Mouse (Mus musculus) limb, embryonic 12.5 days (tissue): ENCODE measurements around the gene Capn1. TPM values are rescaled to one million over a fixed set of nuclear protein-coding genes. Genes with fewer than 3 reads are reported as not detected.

ENCODE experiments used
- ATAC-seq: fragments of 200-750 bp; cut with Nextera tagmentation; 2 replicates; pipeline ENCODE4 v1.8.0; 2017; ENCODE audit warnings: low read depth, moderate TSS enrichment; ENCODE audit not compliant: insufficient number of reproducible peaks, insufficient read depth, low FRiP score, low TSS enrichment
- H3K27ac ChIP-seq: fragments of 300-500 bp; sonication (generic); 2 replicates; pipeline ENCODE4 v1.5.1; 2016; ENCODE audit warnings: mild to moderate bottlenecking, moderate library complexity
- H3K27me3 ChIP-seq: fragments of 300-500 bp; sonication (generic); 2 replicates; pipeline ENCODE4 v1.6.1; 2016; ENCODE audit warnings: mild to moderate bottlenecking, moderate library complexity
- H3K36me3 ChIP-seq: fragments of 300-500 bp; sonication (generic); 2 replicates; pipeline ENCODE4 v1.6.1; 2016; ENCODE audit warnings: mild to moderate bottlenecking, moderate library complexity
- H3K4me1 ChIP-seq: fragments of 300-500 bp; sonication (generic); replicated peaks from 2 replicates; pipeline ENCODE4 v1.6.1; 2016
- H3K4me2 ChIP-seq: fragments of 300-500 bp; sonication (generic); 2 replicates; pipeline ENCODE4 v1.6.1; 2016; ENCODE audit warnings: mild to moderate bottlenecking, moderate library complexity
- H3K4me3 ChIP-seq: fragments of 300-500 bp; sonication (generic); replicated peaks from 2 replicates; pipeline ENCODE4 v1.5.1; 2016; ENCODE audit warnings: mild to moderate bottlenecking
- H3K9ac ChIP-seq: fragments of 300-500 bp; sonication (generic); replicated peaks from 2 replicates; pipeline ENCODE4 v1.6.1; 2016; ENCODE audit warnings: mild to moderate bottlenecking, moderate library complexity
- H3K9me3 ChIP-seq: fragments of 300-500 bp; sonication (generic); 2 replicates; pipeline ENCODE4 v1.6.1; 2016; ENCODE audit warnings: mild to moderate bottlenecking, moderate library complexity
- WGBS: fragments of 180-500 bp; shearing (Covaris S2); methylation state at CpG from one replicate; pipeline ENCODE4 v1.1.7; 2016; 5-methylcytosine and 5-hydroxymethylcytosine counted together
- polyA plus RNA-seq: library from polyadenylated mRNA; unstranded; fragments of >200 nt; fragmentation: Nextera tagmentation; extraction: Ambion mirVana; gene quantifications from 2 replicates; pipeline ENCODE4 v1.2.1, GENCODE M21; 2016

Capn1 gene
- polyA plus RNA-seq, 1 experiment from 2014 or later, result 7.0 TPM

DNA sequence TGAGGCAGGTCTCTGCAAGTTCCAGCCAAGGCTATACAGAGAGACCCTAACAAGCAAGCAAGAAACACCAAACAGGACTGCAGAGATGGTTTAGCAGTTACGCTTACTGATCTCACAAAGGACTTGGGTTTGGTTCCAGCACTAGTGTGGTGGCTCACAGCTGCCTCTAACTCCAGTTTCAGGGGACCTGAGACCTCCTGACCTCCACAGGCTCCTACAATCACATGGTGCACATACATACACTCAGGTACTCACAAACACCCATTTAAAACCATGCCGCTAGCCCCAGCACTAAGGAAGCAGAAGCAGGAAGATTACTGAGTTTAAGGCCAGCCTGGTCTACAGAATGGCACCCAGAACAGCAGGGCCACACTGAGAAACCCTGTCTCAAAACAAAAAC lies 50.9 kb downstream of the Capn1 start:
- WGBS, result 81% methylated on average over 2 of the region's 2 CpGs
- Histone ChIP-seq H3K27me3 (no peaks in the 10 kb centered on the region), H3K27ac (0 out of 2 replicates have a peak overlapping the region, but pooled peaks have one; percentile 9), H3K9ac (0 out of 2 replicates have a peak overlapping the region, but pooled peaks have one; percentile 40), H3K4me1 (peaks cover 32% of the 10 kb centered on the region), H3K4me3 (peak overlapping the region; percentile 74), H3K4me2 (peak overlapping the region; percentile 81), H3K9me3 (no peaks in the 10 kb centered on the region), H3K36me3 (peaks cover 18% of the 10 kb centered on the region)
- no peak for ATAC-seq

DNA sequence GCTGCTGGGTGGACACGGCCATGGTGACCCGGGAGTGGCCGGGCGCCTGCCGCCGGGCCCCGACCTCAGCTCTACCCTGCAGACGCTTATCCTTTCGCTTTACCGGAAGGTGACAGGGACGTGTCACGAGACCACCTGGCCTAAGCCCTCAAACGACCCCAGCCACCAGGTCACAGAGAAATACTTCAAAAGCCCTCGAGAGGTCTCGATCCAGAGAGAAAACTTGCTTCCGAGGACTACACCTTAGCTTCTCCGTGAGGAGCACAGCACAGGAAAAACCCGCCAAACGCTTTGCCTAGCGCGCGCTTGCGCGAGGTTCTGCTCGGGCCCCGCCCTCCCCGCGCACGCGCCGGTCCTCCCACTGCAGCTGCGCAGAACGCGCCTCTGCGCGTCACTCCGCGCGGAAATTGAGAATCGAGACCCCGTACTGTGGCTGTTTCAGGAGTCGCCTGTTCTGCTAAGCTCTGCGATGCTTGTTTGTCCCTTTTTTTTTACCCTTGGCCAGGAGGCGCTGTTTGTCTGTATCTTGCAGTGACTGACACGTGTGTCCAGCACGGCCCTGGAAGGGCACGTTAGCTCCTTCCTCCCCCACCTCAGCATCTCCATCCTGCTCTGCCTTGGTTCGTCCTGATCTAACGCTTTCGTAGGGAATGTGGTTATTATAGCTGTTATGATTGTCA lies 51.7 kb downstream of the Capn1 start, which contains the start of gene Pola2:
TSS of gene Pola2 (minus strand) at position 320 of the 680 bp plus-strand sequence.
- H3K27ac ChIP-seq, result peak within 1 kb of the TSS; percentile 78
- WGBS, result under 1% methylated on average over 50 of the region's 50 CpGs
- H3K9me3 ChIP-seq, result no peaks in the 10 kb centered on the region
- peak; percentile 67 for ATAC-seq
- no peaks in the 10 kb centered on the region for H3K27me3 ChIP-seq
- peaks cover 32% of the 10 kb centered on the region for H3K4me1 ChIP-seq
- peak within 1 kb of the TSS; percentile 81 for H3K4me2 ChIP-seq
- peak within 1 kb of the TSS; percentile 74 for H3K4me3 ChIP-seq
- H3K9ac ChIP-seq, result peak within 1 kb of the TSS; percentile 88
- peaks cover 26% of the 10 kb centered on the region for H3K36me3 ChIP-seq

DNA sequence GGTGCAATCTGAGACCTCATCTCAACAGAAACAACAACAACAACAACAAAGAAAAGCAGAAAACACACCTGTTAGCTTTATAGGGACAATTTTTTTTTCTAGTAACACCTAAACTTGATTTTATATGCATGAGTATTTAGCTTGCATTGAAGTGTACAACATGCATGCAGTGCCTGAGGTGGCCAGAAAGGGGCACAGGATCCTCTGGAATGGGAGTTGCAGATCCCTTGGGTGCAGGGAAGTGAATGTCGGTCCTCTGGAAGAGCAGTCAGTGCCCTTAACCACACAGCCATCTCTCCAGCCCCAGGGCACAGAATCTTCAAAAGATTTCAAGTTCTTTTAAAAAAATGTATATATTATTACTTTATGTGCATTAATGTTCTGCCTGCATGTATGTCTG lies 53.0 kb downstream of the Capn1 start:
- peaks cover 39% of the 10 kb centered on the region for H3K36me3 ChIP-seq
- H3K27ac ChIP-seq, result no peak overlapping the region
- H3K4me2 ChIP-seq, result peak overlapping the region; percentile 81
- H3K27me3 ChIP-seq, result no peaks in the 10 kb centered on the region
- H3K9me3 ChIP-seq, result no peaks in the 10 kb centered on the region
- 41% methylated on average over 1 of the region's 1 CpGs for WGBS
- peaks cover 32% of the 10 kb centered on the region for H3K4me1 ChIP-seq
- H3K4me3 ChIP-seq, result peak overlapping the region; percentile 74
- ATAC-seq, result no peak
- peak overlapping the region; percentile 88 for H3K9ac ChIP-seq

DNA sequence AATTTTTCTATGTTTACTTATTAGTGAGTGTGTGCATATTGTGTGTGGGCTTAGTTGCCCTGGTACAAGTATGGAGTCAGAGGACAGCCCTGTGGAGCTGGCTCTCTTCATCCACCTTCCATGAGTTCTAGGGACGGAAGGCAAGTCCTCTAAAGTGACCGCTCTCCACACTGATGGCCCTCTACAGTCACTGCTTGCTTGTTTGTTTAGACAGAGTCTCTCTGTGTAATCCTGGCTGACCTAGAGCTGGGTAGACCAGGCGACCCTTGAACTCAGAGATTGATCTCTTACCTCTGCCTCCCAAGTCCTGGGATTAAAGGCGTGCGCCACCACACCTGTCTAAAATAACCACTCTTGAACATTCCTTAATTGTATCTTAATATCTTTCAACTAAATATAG lies 58.3 kb downstream of the Capn1 start:
- Histone ChIP-seq H3K9ac (no peak overlapping the region), H3K4me1 (peaks cover 13% of the 10 kb centered on the region), H3K9me3 (no peaks in the 10 kb centered on the region), H3K27ac (no peak overlapping the region), H3K4me2 (no peak overlapping the region), H3K27me3 (no peaks in the 10 kb centered on the region), H3K4me3 (no peak overlapping the region), H3K36me3 (peaks cover 86% of the 10 kb centered on the region)
- 89% methylated on average over 5 of the region's 5 CpGs for WGBS
- no peak for ATAC-seq

DNA sequence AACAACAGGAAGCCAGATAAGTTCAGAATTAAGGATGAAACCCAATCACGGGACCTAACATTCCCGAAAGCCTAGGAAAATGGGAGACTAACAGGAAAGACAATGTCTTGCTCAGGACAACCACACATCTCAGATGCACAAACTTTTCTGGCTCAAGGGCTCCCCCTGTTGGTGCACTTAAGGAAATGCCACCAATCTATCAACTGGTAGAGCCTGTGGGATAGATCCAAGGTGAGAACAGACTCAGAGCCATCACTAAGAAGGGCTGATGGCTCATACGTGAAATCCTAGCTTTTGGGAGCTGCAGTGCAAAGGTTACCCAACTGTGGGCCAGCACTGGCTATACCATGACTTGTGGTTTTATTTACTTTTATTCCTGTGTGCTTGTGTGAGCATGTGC lies 59.0 kb downstream of the Capn1 start:
- Histone ChIP-seq H3K36me3 (peaks cover 91% of the 10 kb centered on the region), H3K9me3 (no peaks in the 10 kb centered on the region), H3K4me3 (no peak overlapping the region), H3K9ac (no peak overlapping the region), H3K4me1 (peaks cover 8% of the 10 kb centered on the region), H3K27me3 (no peaks in the 10 kb centered on the region), H3K27ac (no peak overlapping the region), H3K4me2 (no peak overlapping the region)
- 39% methylated on average over 3 of the region's 3 CpGs for WGBS
- ATAC-seq, result no peak

DNA sequence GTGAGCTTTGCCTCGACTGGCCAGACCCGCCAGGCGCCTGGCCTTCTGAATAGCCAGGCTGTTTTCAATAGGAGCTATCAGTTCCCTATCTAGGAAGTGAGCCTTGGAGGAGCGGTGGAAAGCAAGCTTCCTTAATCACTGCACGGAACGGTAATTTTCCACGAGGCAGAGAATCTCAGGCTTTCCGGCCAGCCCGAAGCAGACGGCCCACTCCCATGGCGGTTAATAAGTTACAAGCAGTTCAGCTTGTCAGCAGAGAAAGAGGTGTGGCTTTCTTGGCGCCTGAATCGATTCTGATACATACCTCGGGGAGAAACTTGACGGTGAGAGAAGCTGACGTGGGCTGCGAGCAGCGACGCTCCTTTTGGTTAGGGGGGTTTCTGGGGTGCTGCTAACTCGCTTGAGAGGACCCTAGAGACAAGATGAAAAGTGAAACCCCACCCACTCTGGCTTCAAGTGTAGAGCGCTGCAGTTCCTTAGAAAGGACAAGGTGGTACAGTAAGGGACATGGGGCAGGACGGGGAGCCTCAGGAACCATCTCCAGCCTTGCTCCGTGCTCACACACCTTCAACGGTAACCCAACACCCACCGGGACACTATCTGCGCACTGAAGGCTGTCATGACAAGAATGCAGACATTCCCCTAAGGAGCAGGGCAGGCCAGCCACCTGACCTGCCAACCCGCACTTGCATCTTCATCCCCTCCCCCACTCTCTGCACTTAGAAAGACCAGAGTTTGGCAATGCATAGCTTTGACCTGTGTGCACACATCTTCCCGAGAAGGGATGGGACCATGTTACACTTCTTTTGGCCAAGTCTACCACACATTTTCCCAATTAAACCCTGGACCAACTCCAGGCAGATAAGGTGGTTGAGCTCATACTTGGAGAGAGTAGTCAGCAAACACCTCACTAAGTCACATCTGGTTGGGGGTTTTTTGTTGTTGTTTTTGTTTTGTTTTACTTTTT lies 59.7 kb downstream of the Capn1 start:
- H3K4me2 ChIP-seq, result no peak overlapping the region
- peaks cover 91% of the 10 kb centered on the region for H3K36me3 ChIP-seq
- ATAC-seq, result no peak
- H3K9ac ChIP-seq, result no peak overlapping the region
- WGBS, result 85% methylated on average over 28 of the region's 28 CpGs
- H3K4me3 ChIP-seq, result no peak overlapping the region
- H3K4me1 ChIP-seq, result peaks cover under 1% of the 10 kb centered on the region; the same call in 1 of the 2 replicates
- H3K9me3 ChIP-seq, result no peaks in the 10 kb centered on the region
- no peak overlapping the region for H3K27ac ChIP-seq
- no peaks in the 10 kb centered on the region for H3K27me3 ChIP-seq

DNA sequence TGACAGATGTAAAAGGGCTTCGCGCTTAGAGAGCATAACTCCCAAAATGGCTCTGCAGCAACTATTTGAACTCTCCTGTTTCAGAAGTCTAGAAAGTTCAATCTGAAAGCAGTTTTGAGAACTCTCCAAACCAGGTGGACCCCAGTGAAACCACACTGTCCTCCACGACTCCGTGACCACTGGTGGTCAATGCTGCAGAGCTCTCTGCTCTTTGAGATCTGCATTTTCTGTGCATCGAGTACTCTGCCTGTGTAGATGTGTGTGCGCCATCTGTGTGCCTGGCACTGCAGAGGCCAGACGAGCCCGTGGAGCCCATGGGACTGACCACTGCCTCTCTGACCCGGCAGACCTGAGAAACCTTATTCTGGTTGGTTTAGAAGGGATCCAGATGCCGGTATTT lies 60.8 kb downstream of the Capn1 start:
- 91% methylated on average over 10 of the region's 10 CpGs for WGBS
- no peak for ATAC-seq
- Histone ChIP-seq H3K4me2 (no peak overlapping the region), H3K9ac (no peak overlapping the region), H3K27ac (no peak overlapping the region), H3K4me1 (no peaks in the 10 kb centered on the region), H3K9me3 (no peaks in the 10 kb centered on the region), H3K36me3 (peaks cover 92% of the 10 kb centered on the region), H3K27me3 (no peaks in the 10 kb centered on the region), H3K4me3 (no peak overlapping the region)

DNA sequence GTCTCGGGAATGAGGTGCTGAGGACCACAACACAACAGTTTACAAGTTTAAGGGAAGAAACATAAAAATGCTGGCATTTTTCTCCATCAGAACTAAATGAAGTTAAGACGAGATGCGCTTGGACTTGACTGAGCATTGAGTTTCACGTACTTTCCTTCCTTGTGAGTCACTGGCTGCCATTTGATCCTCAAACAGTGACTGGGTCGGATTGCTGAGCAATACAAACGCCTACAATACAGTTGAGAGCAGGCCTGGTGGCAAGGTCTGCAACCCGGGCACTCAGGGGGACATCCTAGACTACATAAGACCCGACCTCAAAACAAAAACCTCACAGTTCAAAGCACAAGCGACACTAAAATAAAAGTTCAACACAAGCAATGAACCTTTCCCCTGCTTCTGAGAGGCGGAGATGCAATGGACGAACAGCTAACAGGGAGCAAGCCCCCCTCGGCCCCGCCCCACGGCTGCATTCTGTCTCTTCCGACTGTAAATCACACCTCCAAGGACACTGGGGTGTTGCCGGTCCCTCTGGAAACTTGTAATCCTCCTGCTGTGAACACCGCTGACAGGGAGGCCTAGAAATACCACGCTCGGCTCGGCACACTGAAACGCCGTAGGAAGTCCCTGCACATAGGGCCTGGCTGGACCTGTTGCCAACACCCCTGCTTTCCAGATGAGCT lies 61.5 kb downstream of the Capn1 start:
- Histone ChIP-seq H3K9me3 (no peaks in the 10 kb centered on the region), H3K4me1 (no peaks in the 10 kb centered on the region), H3K4me3 (no peak overlapping the region), H3K9ac (no peak overlapping the region), H3K27ac (no peak overlapping the region), H3K4me2 (no peak overlapping the region), H3K36me3 (peaks cover 93% of the 10 kb centered on the region), H3K27me3 (no peaks in the 10 kb centered on the region)
- ATAC-seq, result no peak
- 76% methylated on average over 22 of the region's 22 CpGs for WGBS

DNA sequence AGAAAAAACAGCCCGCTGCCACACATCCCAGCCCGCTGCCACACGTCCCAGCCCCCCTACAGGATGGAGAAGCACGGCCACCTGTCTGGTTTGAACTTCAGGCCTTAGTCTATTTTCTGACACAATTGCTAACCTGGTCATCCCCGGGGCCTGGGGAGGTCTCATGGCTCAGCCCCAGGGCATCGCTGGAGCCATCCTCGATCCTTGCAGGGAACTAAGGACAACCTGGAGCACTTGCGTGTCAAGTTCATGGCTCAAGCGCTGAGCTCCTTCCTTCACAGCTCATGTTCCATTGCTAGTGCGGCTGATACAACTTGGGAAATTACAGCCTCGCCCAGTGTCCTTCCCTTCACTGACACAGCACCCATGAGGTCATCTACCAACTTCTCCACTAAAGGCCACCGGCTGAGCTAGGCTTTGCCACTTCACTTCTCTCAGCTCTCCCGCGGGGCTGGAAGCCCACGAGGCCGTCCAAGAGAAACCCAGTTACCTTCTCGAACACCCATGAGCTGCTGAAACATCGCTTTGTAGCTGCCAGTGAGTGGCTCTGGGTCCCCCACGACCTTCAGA lies 62.4 kb downstream of the Capn1 start:
- H3K4me1 ChIP-seq, result no peaks in the 10 kb centered on the region
- no peaks in the 10 kb centered on the region for H3K27me3 ChIP-seq
- H3K9ac ChIP-seq, result no peak overlapping the region
- 0 out of 2 replicates have a peak overlapping the region, but pooled peaks have one; percentile 0 for H3K27ac ChIP-seq
- H3K9me3 ChIP-seq, result no peaks in the 10 kb centered on the region
- ATAC-seq, result no peak
- H3K36me3 ChIP-seq, result peaks cover 93% of the 10 kb centered on the region
- H3K4me3 ChIP-seq, result no peak overlapping the region
- WGBS, result 92% methylated on average over 19 of the region's 19 CpGs
- no peak overlapping the region for H3K4me2 ChIP-seq

DNA sequence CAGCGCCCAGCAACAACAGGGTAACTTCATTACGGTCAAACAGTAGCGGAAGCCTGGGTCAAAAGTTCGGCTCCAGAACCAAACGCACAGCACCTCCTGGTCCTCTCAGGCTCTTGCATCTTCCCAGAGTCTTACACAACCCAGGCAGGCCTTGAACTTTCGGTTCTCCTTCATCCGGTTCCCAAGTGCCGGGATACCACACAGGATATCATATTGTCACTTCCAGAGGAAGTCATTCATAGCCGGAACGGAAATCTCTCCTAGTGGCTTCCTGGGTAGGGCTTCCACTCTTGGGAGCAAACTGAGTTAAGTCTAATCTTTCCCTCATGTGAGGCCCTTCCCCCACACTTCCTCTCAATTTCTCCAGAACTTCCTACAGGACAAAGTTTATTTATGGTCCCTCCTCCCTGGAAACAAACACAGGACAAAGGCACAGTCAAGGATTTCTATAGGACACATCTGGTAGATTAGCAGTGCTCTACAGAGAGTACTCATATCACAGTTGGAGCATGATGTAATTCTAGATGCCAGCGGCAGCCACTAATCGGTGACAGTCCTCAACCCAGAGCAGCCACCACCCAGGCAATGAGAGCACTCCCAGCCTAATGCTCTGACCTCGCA lies 63.5 kb downstream of the Capn1 start:
- Histone ChIP-seq H3K36me3 (peaks cover 95% of the 10 kb centered on the region), H3K4me2 (no peak overlapping the region), H3K9ac (no peak overlapping the region), H3K4me3 (no peak overlapping the region), H3K27ac (peak overlapping the region; percentile 64), H3K9me3 (no peaks in the 10 kb centered on the region), H3K4me1 (no peaks in the 10 kb centered on the region), H3K27me3 (no peaks in the 10 kb centered on the region)
- ATAC-seq, result no peak
- WGBS, result 74% methylated on average over 13 of the region's 13 CpGs
